In the genomic region with DNA sequence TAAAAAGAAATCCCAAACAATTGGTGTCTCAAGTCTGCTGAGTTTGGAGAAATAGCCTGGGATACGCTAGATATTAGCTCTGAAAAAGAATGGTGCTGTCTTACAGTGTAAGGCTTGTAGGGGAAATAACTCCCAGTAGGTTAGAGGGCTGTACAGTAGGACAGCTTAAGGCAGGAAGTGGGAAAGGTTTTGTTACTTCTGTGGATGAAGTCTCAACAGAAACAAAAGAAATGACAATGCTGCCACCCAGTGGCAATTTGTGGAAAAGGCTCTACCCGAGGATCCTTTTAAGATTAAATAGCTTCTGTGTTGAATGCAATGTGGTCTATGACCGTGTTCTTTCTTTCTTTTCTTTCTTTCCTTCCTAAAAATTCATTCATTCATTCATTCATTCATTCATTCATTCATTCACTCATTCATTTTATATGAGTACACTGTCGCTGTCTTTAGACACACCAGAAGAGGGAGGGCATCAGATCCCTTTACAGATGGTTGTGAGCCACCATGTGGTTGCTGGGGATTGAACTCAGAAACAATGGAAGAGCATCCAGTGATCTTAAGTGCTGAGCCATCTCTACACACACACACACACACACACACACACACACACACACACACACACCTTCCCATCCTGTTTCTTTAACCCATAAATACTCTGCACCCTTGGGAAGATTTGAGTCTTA, we compare ENCODE assay signal across 8 mouse cellular contexts. TPM values are rescaled to one million over a fixed set of nuclear protein-coding genes. Genes with fewer than 3 reads are reported as not detected.
DNase-seq lines count a peak whose midpoint lies in the region; ATAC-seq and TF ChIP-seq lines count a peak whose summit lies in the region.

No protein-coding gene starts in this region.

- DNase-seq in WW6 (ENCODE audit: low read depth, low spot score), result peak; percentile 56
- peak; percentile 64 to 78 for DNase-seq in cerebellum, postnatal 4 days (ENCODE audit: low spot score in 2 of 2)
- DNase-seq in gastrocnemius, adult 2 months, result peak; percentile 71
- DNase-seq in left cerebral cortex, adult 2 months (ENCODE audit: extremely low spot score in 1 of 2, low spot score in 2 of 2), result peak; percentile 66 to 75
- DNase-seq in right cerebral cortex, postnatal 14 days, result peak; percentile 76
- DNase-seq in urinary bladder, postnatal 4 days (ENCODE audit: low spot score in 2 of 2), result peak; percentile 55 to 72

- no peak overlapping the region for H3K4me3 ChIP-seq in gastrocnemius, adult 2 months
- H3K4me3 ChIP-seq in left cerebral cortex, adult 2 months, result no peak overlapping the region

- ATAC-seq in inflammation-experienced regulatory T-cells, adult 6 months, result peak; percentile 77
- ATAC-seq in megakaryocyte-erythroid progenitor cell, adult 5-6 weeks (replicated peaks; ENCODE audit: low FRiP score, low TSS enrichment, poor library complexity, severe bottlenecking), result peak; percentile 79

- intact Hi-C loops in gastrocnemius, adult 2 months (cut with DNase I), result loop anchor here (1.0 kb wide), 1 partner anchor 52 kb away; no protein-coding TSS in a partner anchor
- intact Hi-C loops in left cerebral cortex, adult 2 months (cut with DNase I), result loop anchor here (1.0 to 5.0 kb wide), 3 partner anchors 52 to 366 kb away; a partner anchor contains a TSS

- H3K27ac ChIP-seq in gastrocnemius, adult 2 months, result no peak overlapping the region
- H3K27ac ChIP-seq in left cerebral cortex, adult 2 months, result no peak overlapping the region

- TF ChIP-seq CTCF in gastrocnemius, adult 2 months (IDR thresholded peaks at IDR 0.05), result peak; percentile 90
- TF ChIP-seq CTCF in left cerebral cortex, adult 2 months (IDR thresholded peaks at IDR 0.05), result peak; percentile 91

RNA-seq across cellular contexts. Expression of a gene that starts 0.9 kb away (rescaled TPM):
- not detected for total RNA-seq in gastrocnemius, adult 2 months (2021)
- not detected for polyA plus RNA-seq in inflammation-experienced regulatory T-cells, adult 6 months (2017; shearing (Covaris generic))
- not detected for total RNA-seq in left cerebral cortex, adult 2 months (2021)
- total RNA-seq in megakaryocyte-erythroid progenitor cell, adult 5-6 weeks (2014; fragmentation: Nextera tagmentation), result 0.55 TPM in 1 of 2 replicates, not detected in the other
- not detected in 2 replicates for total RNA-seq in megakaryocyte-erythroid progenitor cell, adult 5-6 weeks (2017)

RNA-seq across cellular contexts. Expression of a gene that starts 6.6 kb away (rescaled TPM):
- under 1 TPM; 0.61 to 0.95 TPM for total RNA-seq in gastrocnemius, adult 2 months (2021)
- 10 to 100 TPM; 18.1 to 73.7 (median 18.2) TPM for polyA plus RNA-seq in inflammation-experienced regulatory T-cells, adult 6 months (2017; shearing (Covaris generic))
- total RNA-seq in left cerebral cortex, adult 2 months (2021), result 1 to 10 TPM; 7.9 to 8.1 TPM
- total RNA-seq in megakaryocyte-erythroid progenitor cell, adult 5-6 weeks (2014; fragmentation: Nextera tagmentation), result 99.7 and 123 TPM in 2 replicates
- total RNA-seq in megakaryocyte-erythroid progenitor cell, adult 5-6 weeks (2017), result 134 and 143 TPM in 2 replicates

RNA-seq across cellular contexts. Expression of a gene that starts 27.0 kb away (rescaled TPM):
- total RNA-seq in gastrocnemius, adult 2 months (2021), result 100 to 1,000 TPM; 385 to 418 TPM
- 1,000 to 10,000 TPM in 2 of 3 experiments, 100 to 1,000 TPM in 1; 923 to 1,212 (median 1,047) TPM for polyA plus RNA-seq in inflammation-experienced regulatory T-cells, adult 6 months (2017; shearing (Covaris generic))
- 100 to 1,000 TPM; 310 to 314 TPM for total RNA-seq in left cerebral cortex, adult 2 months (2021)
- total RNA-seq in megakaryocyte-erythroid progenitor cell, adult 5-6 weeks (2014; fragmentation: Nextera tagmentation), result 1,531 and 1,673 TPM in 2 replicates
- 2,722 and 3,167 TPM in 2 replicates for total RNA-seq in megakaryocyte-erythroid progenitor cell, adult 5-6 weeks (2017)

RNA-seq across cellular contexts. Expression of a gene that starts 50.4 kb away (rescaled TPM):
- total RNA-seq in gastrocnemius, adult 2 months (2021), result 10 to 100 TPM; 75.4 to 81.3 TPM
- polyA plus RNA-seq in inflammation-experienced regulatory T-cells, adult 6 months (2017; shearing (Covaris generic)), result 100 to 1,000 TPM; 186 to 360 (median 347) TPM
- 100 to 1,000 TPM; 121 to 123 TPM for total RNA-seq in left cerebral cortex, adult 2 months (2021)
- 210 and 260 TPM in 2 replicates for total RNA-seq in megakaryocyte-erythroid progenitor cell, adult 5-6 weeks (2014; fragmentation: Nextera tagmentation)
- 377 and 378 TPM in 2 replicates for total RNA-seq in megakaryocyte-erythroid progenitor cell, adult 5-6 weeks (2017)

Comparison
In these comparisons a context has a peak if more than half of its experiments do, and no peak if none do; other contexts are left out.
1. RNA of a gene that starts 6.6 kb away (total RNA-seq): 99.7 to 143 TPM in megakaryocyte-erythroid progenitor cell, adult 5-6 weeks; 7.9 to 8.1 TPM in left cerebral cortex, adult 2 months and 0.61 to 0.95 TPM in gastrocnemius, adult 2 months; every median in the first group is over 10 times any median in the second.
2. Peak in every context shown above with its lines, with median percentiles within 50 percentile points of each other: DNase-seq.